Mouse (Mus musculus) urinary bladder, postnatal 10 days (tissue): ENCODE measurements around the gene Neurl4.
"Not testable (repeated sequence)": the region's sequence is repeated elsewhere in the genome, so short reads cannot be mapped to it uniquely, and the experiment has no call there.

Experiments
- DNase-seq: peaks from one replicate; pipeline ENCODE4 v3.0.0; 2022; ENCODE audit warnings: low spot score

Neurl4 gene

DNA sequence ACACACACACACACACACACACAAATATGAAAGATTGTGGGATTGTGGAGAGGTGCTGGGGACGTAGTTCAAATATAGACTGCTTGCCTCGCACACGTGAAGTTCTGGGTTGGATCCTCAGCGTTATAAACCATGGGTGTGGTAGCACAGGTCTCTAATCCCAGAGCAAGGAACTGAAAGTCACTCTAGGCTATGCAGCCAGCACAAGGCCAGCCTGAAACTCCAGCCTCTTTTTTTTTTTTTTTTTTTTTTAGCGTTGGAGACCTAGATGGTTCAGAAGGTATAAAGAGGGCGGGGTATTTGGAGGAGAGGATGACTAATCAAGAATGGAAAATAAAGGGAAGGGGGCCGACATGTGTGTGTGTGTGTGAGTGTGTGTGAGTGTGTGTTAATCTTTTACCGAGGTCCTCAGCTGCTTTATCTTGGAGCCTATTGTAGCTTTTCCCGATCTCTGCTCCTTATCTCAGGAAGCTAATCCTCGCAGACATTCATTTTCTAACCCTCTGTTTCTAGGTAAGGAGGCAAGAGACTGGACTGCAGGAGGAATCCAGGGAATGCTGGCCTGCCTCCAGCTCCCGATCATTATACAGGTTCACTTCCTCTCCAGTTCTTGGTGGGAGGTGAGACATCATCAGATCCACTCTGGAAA lies 52.5 kb downstream of the Neurl4 start:
- no peak for DNase-seq

DNA sequence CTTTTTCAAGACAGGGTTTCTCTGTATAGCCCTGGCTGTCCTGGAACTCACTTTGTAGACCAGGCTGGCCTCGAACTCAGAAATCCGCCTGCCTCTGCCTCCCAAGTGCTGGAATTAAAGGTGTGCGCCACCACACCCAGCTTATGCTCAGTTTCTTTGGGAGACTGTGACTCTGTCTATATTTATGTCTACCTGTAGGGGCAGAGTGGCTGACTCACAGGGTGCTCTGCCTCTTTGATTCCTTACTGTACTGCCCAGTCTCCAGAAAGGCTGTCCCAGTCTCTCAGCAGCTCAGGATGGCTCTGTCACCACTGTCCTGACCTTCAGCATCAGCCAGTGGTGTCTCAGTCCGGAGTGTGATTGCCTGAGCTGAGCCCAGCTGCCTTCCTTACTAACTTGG lies 54.7 kb downstream of the Neurl4 start:
- not testable (repeated sequence) for DNase-seq

GRCm38 (mm10) chr11:69956218-69956617 lies 55.3 kb downstream of the Neurl4 start:
- no peak for DNase-seq

- DNase-seq: no peak
These were observed 59.7 kb downstream of the Neurl4 start for GRCm38 (mm10) chr11:69960616-69961015.

DNA sequence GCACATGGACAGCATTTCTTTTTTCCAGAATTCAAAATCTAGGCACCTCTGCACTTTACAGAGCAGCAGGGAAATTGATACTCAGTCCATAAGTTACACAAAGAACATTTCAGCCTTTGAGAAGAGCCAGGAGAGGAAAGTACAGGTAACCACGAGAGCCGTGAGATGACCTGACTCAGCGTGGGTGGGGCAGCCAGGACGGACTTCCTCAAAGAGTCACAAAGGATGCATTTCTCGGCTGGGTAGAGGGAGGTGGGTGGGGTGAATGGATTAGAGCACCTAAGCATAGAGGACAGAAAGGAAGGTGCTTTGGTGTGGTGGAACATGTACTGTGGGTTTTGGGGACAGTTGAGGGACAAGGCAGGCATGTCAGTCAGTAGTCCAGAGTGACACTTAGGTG lies 61.0 kb downstream of the Neurl4 start:
- DNase-seq: no peak
